Mouse (Mus musculus) stomach, postnatal 0 days (tissue): ENCODE measurements at regions not wholly inside any gene's neighbourhood (a gene's known extent, or its start where the extent isn't known, plus 50 kb on each side); places are given as distances from the start of the nearest gene placed in this dataset.

Experiments
- ATAC-seq: fragments of 200-750 bp; cut with Nextera tagmentation; 2 replicates; pipeline ENCODE4 v1.8.0; 2017; ENCODE audit not compliant: low FRiP score, low TSS enrichment
- DNase-seq: peaks from one replicate; pipeline ENCODE4 v3.0.0-alpha.2; 2016; ENCODE audit warnings: low spot score
- H3K27ac ChIP-seq: fragments of 300-500 bp; sonication (generic); replicated peaks from 2 replicates; pipeline ENCODE4 v1.5.1; 2014; ENCODE audit warnings: mild to moderate bottlenecking, control low read depth
- H3K27me3 ChIP-seq: fragments of 300-500 bp; sonication (generic); 2 replicates; pipeline ENCODE4 v1.6.1; 2014; ENCODE audit warnings: low read length; ENCODE audit not compliant: control insufficient read depth, insufficient read depth
- H3K36me3 ChIP-seq: fragments of 300-500 bp; sonication (generic); 2 replicates; pipeline ENCODE4 v1.6.1; 2014; ENCODE audit warnings: low read length, mixed read lengths; ENCODE audit not compliant: control insufficient read depth, insufficient read depth
- H3K4me1 ChIP-seq: fragments of 300-500 bp; sonication (generic); replicated peaks from 2 replicates; pipeline ENCODE4 v1.6.1; 2014; ENCODE audit warnings: antibody characterized with exemption; ENCODE audit not compliant: control insufficient read depth, insufficient read depth
- H3K4me2 ChIP-seq: fragments of 300-500 bp; sonication (generic); replicated peaks from 2 replicates; pipeline ENCODE4 v1.6.1; 2014; ENCODE audit warnings: low read depth, mild to moderate bottlenecking, control low read depth, moderate library complexity
- H3K4me3 ChIP-seq: fragments of 300-500 bp; sonication (generic); 2 replicates; pipeline ENCODE4 v1.5.1; 2014; ENCODE audit warnings: low read depth, low read length, control low read depth
- H3K9ac ChIP-seq: fragments of 300-500 bp; sonication (generic); 2 replicates; pipeline ENCODE4 v1.6.1; 2014; ENCODE audit warnings: mild to moderate bottlenecking, low read length, control low read depth, mixed read lengths
- H3K9me3 ChIP-seq: fragments of 300-500 bp; sonication (generic); 2 replicates; pipeline ENCODE4 v1.6.1; 2016; ENCODE audit warnings: low read length; ENCODE audit not compliant: control insufficient read depth
- CTCF ChIP-seq: IDR thresholded peaks from 2 replicates; pipeline ENCODE4 v1.5.1; 2016; ENCODE audit warnings: antibody characterized with exemption, low read depth, mild to moderate bottlenecking, moderate library complexity
- EP300 ChIP-seq: optimal IDR thresholded peaks from 2 replicates; pipeline ENCODE3; 2016; ENCODE audit warnings: antibody characterized with exemption
- WGBS: fragments of 180-500 bp; shearing (Covaris S2); extraction: QIAGEN DNeasy Blood & Tissue Kit; methylation state at CpG from one replicate; pipeline ENCODE4 v1.1.7; 2014; 5-methylcytosine and 5-hydroxymethylcytosine counted together

GRCm38 (mm10) chr11:92084766-92085165, 507.4 kb upstream of the Kif2b start:
- Histone ChIP-seq H3K27ac (no peak overlapping the region), H3K4me3 (no peak overlapping the region), H3K36me3 (no peaks in the 10 kb centered on the region), H3K9me3 (no peaks in the 10 kb centered on the region), H3K9ac (no peak overlapping the region), H3K4me2 (no peak overlapping the region), H3K27me3 (no peaks in the 10 kb centered on the region), H3K4me1 (no peaks in the 10 kb centered on the region)
- no peak for ATAC-seq
- WGBS: 62% methylated on average over 2 of the region's 2 CpGs
- TF ChIP-seq EP300 (no peak), CTCF (no peak)
- DNase-seq: no peak

GRCm38 (mm10) chr11:92041695-92042094, 464.3 kb upstream of the Kif2b start:
- Histone ChIP-seq H3K4me3 (no peak overlapping the region), H3K27me3 (no peaks in the 10 kb centered on the region), H3K36me3 (no peaks in the 10 kb centered on the region), H3K27ac (no peak overlapping the region), H3K4me1 (no peaks in the 10 kb centered on the region), H3K9ac (no peak overlapping the region), H3K4me2 (no peak overlapping the region), H3K9me3 (no peaks in the 10 kb centered on the region)
- TF ChIP-seq EP300: no peak
- TF ChIP-seq CTCF: peak; percentile 35; the same call in 1 of the 2 replicates
- DNase-seq (no peak), ATAC-seq (no peak)
- 8% methylated on average over 2 of the region's 2 CpGs for WGBS

- ATAC-seq: no peak
- TF ChIP-seq CTCF (no peak), EP300 (no peak)
- 33% methylated on average over 1 of the region's 1 CpGs for WGBS
- no peaks in the 10 kb centered on the region for H3K4me1 ChIP-seq
- H3K4me3 ChIP-seq: no peak overlapping the region
- no peaks in the 10 kb centered on the region for H3K27me3 ChIP-seq
- DNase-seq: no peak
- H3K9me3 ChIP-seq: no peaks in the 10 kb centered on the region
- H3K4me2 ChIP-seq: no peak overlapping the region
- no peak overlapping the region for H3K9ac ChIP-seq
- H3K36me3 ChIP-seq: no peaks in the 10 kb centered on the region
- H3K27ac ChIP-seq: no peak overlapping the region
These were observed 462.8 kb upstream of the Kif2b start for GRCm38 (mm10) chr11:92040161-92040560.

- ATAC-seq: no peak
- Histone ChIP-seq H3K27ac (no peak overlapping the region), H3K9me3 (no peaks in the 10 kb centered on the region), H3K27me3 (no peaks in the 10 kb centered on the region), H3K9ac (no peak overlapping the region), H3K36me3 (no peaks in the 10 kb centered on the region), H3K4me2 (no peak overlapping the region), H3K4me3 (no peak overlapping the region), H3K4me1 (no peaks in the 10 kb centered on the region)
- TF ChIP-seq CTCF (no peak), EP300 (no peak)
- 51% methylated on average over 3 of the region's 3 CpGs for WGBS
- DNase-seq: no peak
These were observed 441.1 kb upstream of the Kif2b start for GRCm38 (mm10) chr11:92018419-92018818.

- Histone ChIP-seq H3K4me3 (no peak overlapping the region), H3K4me1 (no peaks in the 10 kb centered on the region), H3K9ac (no peak overlapping the region), H3K27ac (no peak overlapping the region), H3K9me3 (no peaks in the 10 kb centered on the region), H3K27me3 (no peaks in the 10 kb centered on the region), H3K4me2 (no peak overlapping the region), H3K36me3 (no peaks in the 10 kb centered on the region)
- DNase-seq: no peak
- WGBS: 51% methylated on average over 3 of the region's 3 CpGs
- TF ChIP-seq EP300 (no peak), CTCF (no peak)
- ATAC-seq: no peak
These were observed 433.9 kb upstream of the Kif2b start for GRCm38 (mm10) chr11:92011284-92011683.

- no peak for DNase-seq
- 73% methylated on average over 2 of the region's 2 CpGs for WGBS
- ATAC-seq: no peak
- no peak overlapping the region for H3K27ac ChIP-seq
- no peak overlapping the region for H3K9ac ChIP-seq
- H3K9me3 ChIP-seq: no peaks in the 10 kb centered on the region
- no peak overlapping the region for H3K4me3 ChIP-seq
- TF ChIP-seq EP300 (no peak), CTCF (no peak)
- H3K4me2 ChIP-seq: no peak overlapping the region
- H3K36me3 ChIP-seq: no peaks in the 10 kb centered on the region
- H3K4me1 ChIP-seq: no peaks in the 10 kb centered on the region
- H3K27me3 ChIP-seq: no peaks in the 10 kb centered on the region
These were observed 418.2 kb upstream of the Kif2b start for GRCm38 (mm10) chr11:91995524-91995923.
